Mouse (Mus musculus): ENCODE measurements around the gene Gm21118.
"Not testable (repeated sequence)": the region's sequence is repeated elsewhere in the genome, so short reads cannot be mapped to it uniquely, and the experiment has no call there.

Gene Gm21118

DNA sequence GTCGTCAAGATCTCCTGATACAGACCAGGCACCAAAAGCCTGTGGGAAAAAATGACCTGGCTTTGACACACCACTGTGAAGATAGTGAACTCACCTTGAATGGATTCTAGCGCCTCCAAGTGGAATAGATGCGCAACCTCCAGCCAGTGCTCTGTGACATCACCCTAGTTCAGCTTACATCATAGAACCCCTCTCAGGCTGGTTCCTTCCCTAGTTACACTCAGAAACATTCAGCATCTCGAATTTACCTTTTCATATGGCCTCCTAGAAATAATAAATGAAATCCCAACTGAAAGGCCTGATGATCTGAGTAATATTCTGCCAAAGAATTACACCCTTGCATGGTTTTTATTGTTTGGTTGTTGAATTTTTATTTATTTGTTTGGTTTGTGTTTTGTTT is at the start of gene Gm21118:
Gm21118 (minus strand) TSS at position 101 of the 400 bp plus-strand sequence.
- DNase-seq: not testable (repeated sequence)

GRCm38 (mm10) chrY:70303187-70303586 is 29.7 kb upstream of the Gm21118 start, which contains the start of the genes Gm29423 and Gm29644:
TSS of gene Gm29423 (minus strand) at chrY:70303287.
TSS of gene Gm29644 (minus strand) at chrY:70303343.
- DNase-seq: not testable (repeated sequence)

Data from cerebellum, postnatal 25 days (tissue).